Mouse (Mus musculus): Measurements from ENCODE around the gene Srp68. TPM values are rescaled to one million over a fixed set of nuclear protein-coding genes. Genes with fewer than 3 reads are reported as not detected.

Srp68 gene
- total and polyA plus RNA-seq, 3 experiments, result 146 to 228 (median 180) TPM

- Histone ChIP-seq H3K27ac (ENCODE audit: control insufficient read depth, low read depth, low read length) (no peak overlapping the region), H3K9ac (ENCODE audit: control insufficient read depth, low read depth, low read length, poor library complexity, severe bottlenecking) (no peak overlapping the region), H3K9me3 (replicated peaks; ENCODE audit: insufficient read depth, low read length) (no peaks in the 10 kb centered on the region), H3K27me3 (ENCODE audit: control insufficient read depth in 1 of 2, insufficient read depth in 2 of 2, low read length in 2 of 2) (no peaks in the 10 kb centered on the region), H3K4me3 (ENCODE audit: control insufficient read depth in 1 of 2, insufficient read depth in 1 of 2, low read depth in 2 of 2, low read length in 2 of 2) (no peak overlapping the region), H3K36me3 (ENCODE audit: control insufficient read depth in 1 of 2, insufficient read depth in 2 of 2, low read length in 2 of 2) (no peaks in the 10 kb centered on the region), H3K79me2 (ENCODE audit: control insufficient read depth, insufficient read depth, low read length, poor library complexity) (no peaks in the 10 kb centered on the region), H3K4me1 (ENCODE audit: control insufficient read depth in 1 of 2, insufficient read depth in 2 of 2, low read length in 2 of 2) (peaks cover 0 to 13% of the 10 kb centered on the region in 2 experiments; a peak in 1 of 4 replicates)
- no peak for DNase-seq (ENCODE audit: low read depth, low spot score)
- TF ChIP-seq RAD21 (IDR thresholded peaks at IDR 0.05; ENCODE audit: low read depth, low read length) (no peak), ZC3H11A (IDR thresholded peaks at IDR 0.05; ENCODE audit: low read depth, low read length) (no peak), ELF1 (IDR thresholded peaks at IDR 0.05; ENCODE audit: low read depth, low read length) (no peak), USF2 (IDR thresholded peaks at IDR 0.05; ENCODE audit: borderline replicate concordance in 1 of 2, insufficient read depth in 1 of 2, low read depth in 1 of 2, low read length in 2 of 2) (no peak), ZKSCAN1 (IDR thresholded peaks at IDR 0.05; ENCODE audit: low read depth, low read length) (no peak), MAX (IDR thresholded peaks at IDR 0.05; ENCODE audit: low read length) (no peak)
These were observed 58.0 kb downstream of the Srp68 start for GRCm38 (mm10) chr11:116215991-116216390.

- peak; percentile 69 for DNase-seq (ENCODE audit: low read depth, low spot score)
- TF ChIP-seq ZC3H11A (IDR thresholded peaks at IDR 0.05; ENCODE audit: low read depth, low read length) (peak; percentile 24; the same call in 1 of the 2 replicates), RAD21 (IDR thresholded peaks at IDR 0.05; ENCODE audit: low read depth, low read length) (peak; percentile 35), SMC3 (IDR thresholded peaks at IDR 0.05; ENCODE audit: low read depth, low read length) (peak; percentile 69), POLR2AphosphoS5 (IDR thresholded peaks at IDR 0.05; ENCODE audit: borderline replicate concordance, low read depth, low read length) (no peak), MXI1 (IDR thresholded peaks at IDR 0.05; ENCODE audit: low read depth, low read length) (no peak), TCF12 (IDR thresholded peaks at IDR 0.05; ENCODE audit: low read depth, low read length) (no peak), TAL1 (IDR thresholded peaks at IDR 0.05; ENCODE audit: low read length) (no peak), CTCF (IDR thresholded peaks at IDR 0.05 in 2 of 3, conservative IDR thresholded peaks at IDR 0.05 in 1 of 3; ENCODE audit: control insufficient read depth in 1 of 3, insufficient read depth in 1 of 3, low read depth in 2 of 3, low read length in 3 of 3, poor library complexity in 1 of 3, severe bottlenecking in 1 of 3) (peak; percentile 56 to 87 (median 78)), KAT2A (conservative IDR thresholded peaks at IDR 0.05; ENCODE audit: low read depth, low read length) (no peak), MAZ (IDR thresholded peaks at IDR 0.05; ENCODE audit: low read depth, low read length) (no peak), GATA1 (IDR thresholded peaks at IDR 0.05; ENCODE audit: low read depth, low read length) (no peak)
- Histone ChIP-seq H3K27ac (ENCODE audit: control insufficient read depth, low read depth, low read length) (no peak overlapping the region), H3K27me3 (ENCODE audit: control insufficient read depth in 1 of 2, insufficient read depth in 2 of 2, low read length in 2 of 2) (no peaks in the 10 kb centered on the region), H3K4me3 (ENCODE audit: control insufficient read depth in 1 of 2, insufficient read depth in 1 of 2, low read depth in 2 of 2, low read length in 2 of 2) (no peak overlapping the region), H3K79me2 (ENCODE audit: control insufficient read depth, insufficient read depth, low read length, poor library complexity) (no peaks in the 10 kb centered on the region), H3K9ac (ENCODE audit: control insufficient read depth, low read depth, low read length, poor library complexity, severe bottlenecking) (no peak overlapping the region), H3K9me3 (replicated peaks; ENCODE audit: insufficient read depth, low read length) (no peaks in the 10 kb centered on the region), H3K4me1 (ENCODE audit: control insufficient read depth in 1 of 2, insufficient read depth in 2 of 2, low read length in 2 of 2) (peaks cover 0 to 13% of the 10 kb centered on the region in 2 experiments; a peak in 1 of 4 replicates), H3K36me3 (ENCODE audit: control insufficient read depth in 1 of 2, insufficient read depth in 2 of 2, low read length in 2 of 2) (no peaks in the 10 kb centered on the region)
These were observed 58.8 kb downstream of the Srp68 start for GRCm38 (mm10) chr11:116215181-116215580.
